Mouse (Mus musculus): ENCODE data around the gene Dock1. TPM values are rescaled to one million over a fixed set of nuclear protein-coding genes. Genes with fewer than 3 reads are reported as not detected.

The Dock1 gene
- polyA plus RNA-seq, 1 experiment from 2014 or later, result 48.4 TPM

DNA sequence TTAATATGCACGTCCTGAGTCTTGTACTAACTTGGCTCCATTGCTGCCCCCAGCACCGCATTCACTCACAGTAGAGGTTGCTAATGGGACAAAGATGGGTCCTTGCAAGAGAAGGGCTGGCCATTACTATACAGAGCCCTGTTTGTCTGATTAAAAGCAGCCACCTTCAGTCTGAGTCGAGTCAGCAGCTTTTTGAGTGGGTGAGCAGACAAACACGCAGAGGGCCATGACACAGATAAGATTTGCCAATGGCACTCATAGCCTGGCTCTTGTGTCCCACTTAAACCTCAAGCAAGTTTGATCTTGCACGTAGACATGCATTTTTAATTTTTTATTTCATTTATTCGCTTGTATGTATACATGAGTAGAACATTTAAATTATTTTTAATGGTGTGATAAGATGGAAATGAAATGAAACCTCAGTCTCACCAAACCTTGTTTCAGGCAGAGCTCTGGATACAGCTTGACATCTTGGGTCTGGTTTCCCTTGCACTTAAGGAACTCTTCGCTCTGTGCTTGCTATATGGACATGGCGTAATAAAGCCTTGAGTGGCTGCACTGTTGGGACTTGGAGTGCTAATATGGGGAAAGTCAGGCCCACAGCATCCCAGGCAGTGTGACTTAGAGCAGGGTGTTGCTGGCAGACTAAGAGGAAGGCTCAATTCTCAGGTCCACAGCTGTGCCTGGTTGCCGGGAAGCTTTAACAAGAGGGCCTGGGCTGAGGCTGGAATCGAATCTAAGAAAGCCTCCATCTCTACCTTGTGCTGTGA, 455.0 kb downstream of the Dock1 start:
- ATAC-seq (ENCODE audit: insufficient number of reproducible peaks, insufficient read depth, low FRiP score, low read depth), result no peak
- H3K36me3 ChIP-seq (ENCODE audit: control insufficient read depth, insufficient read depth, low read length), result no peaks in the 10 kb centered on the region
- WGBS, result 90% methylated on average over 10 of the region's 10 CpGs

DNA sequence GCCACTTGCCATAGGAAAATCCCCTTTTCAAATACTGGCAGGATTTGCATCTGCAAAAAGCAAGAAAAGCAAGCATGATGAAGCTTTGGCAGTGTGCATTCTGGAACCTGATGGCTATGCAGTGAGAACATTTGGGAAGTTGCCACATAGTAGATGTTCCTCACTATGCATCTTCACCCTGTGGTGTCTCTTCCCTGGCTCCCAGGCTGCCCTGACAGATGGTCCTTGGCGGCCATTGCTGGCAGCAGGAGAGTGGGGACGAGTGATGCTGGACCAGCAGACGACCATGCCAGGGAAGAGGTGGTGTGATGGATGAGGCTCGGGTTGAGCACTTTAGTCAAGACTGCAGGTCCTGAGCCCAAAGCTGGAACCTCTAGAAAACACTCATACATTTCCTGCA, 462.0 kb downstream of the Dock1 start:
- Histone ChIP-seq H3K9me3 (ENCODE audit: control insufficient read depth, low read depth, low read length) (no peaks in the 10 kb centered on the region), H3K27me3 (ENCODE audit: control insufficient read depth, insufficient read depth, low read length) (no peaks in the 10 kb centered on the region), H3K9ac (replicated peaks; ENCODE audit: low read depth, low read length) (no peak overlapping the region), H3K27ac (ENCODE audit: low read length) (no peak overlapping the region), H3K36me3 (ENCODE audit: control insufficient read depth, insufficient read depth, low read length) (peaks cover 8% of the 10 kb centered on the region; the same call in 1 of the 2 replicates), H3K4me3 (ENCODE audit: low read depth, low read length) (no peak overlapping the region), H3K4me2 (replicated peaks; ENCODE audit: low read depth, low read length) (no peak overlapping the region), H3K4me1 (ENCODE audit: control insufficient read depth, insufficient read depth, low read length) (no peaks in the 10 kb centered on the region)
- no peak for ATAC-seq (ENCODE audit: insufficient number of reproducible peaks, insufficient read depth, low FRiP score, low read depth)
- WGBS, result 70% methylated on average over 4 of the region's 4 CpGs

More for the DNA sequence above, 455.0 kb downstream of the Dock1 start:
- Histone ChIP-seq H3K27ac (ENCODE audit: low read length) (no peak overlapping the region), H3K9ac (replicated peaks; ENCODE audit: low read depth, low read length) (no peak overlapping the region), H3K4me3 (ENCODE audit: low read depth, low read length) (no peak overlapping the region), H3K27me3 (ENCODE audit: control insufficient read depth, insufficient read depth, low read length) (no peaks in the 10 kb centered on the region), H3K4me2 (replicated peaks; ENCODE audit: low read depth, low read length) (no peak overlapping the region), H3K4me1 (ENCODE audit: control insufficient read depth, insufficient read depth, low read length) (no peaks in the 10 kb centered on the region), H3K9me3 (ENCODE audit: control insufficient read depth, low read depth, low read length) (no peaks in the 10 kb centered on the region)

DNA sequence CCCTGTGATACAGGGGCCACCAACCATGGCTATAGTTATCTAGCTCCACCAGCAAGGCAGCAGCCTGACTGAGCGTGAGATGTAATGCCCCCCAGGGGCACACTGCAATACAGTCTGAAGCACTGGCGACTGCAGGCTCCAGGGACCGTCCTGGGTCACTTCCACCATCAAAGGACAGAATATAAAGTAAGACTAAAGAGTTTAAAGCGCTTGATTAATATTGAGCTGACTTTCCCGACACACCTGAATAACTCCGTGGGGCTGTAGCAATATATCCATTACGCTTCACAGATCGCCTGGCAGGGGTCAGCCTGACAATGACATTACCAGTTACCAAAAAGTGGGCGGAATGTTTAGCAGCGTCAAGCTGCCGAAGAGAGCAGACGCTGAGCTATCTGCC, 464.2 kb downstream of the Dock1 start:
- H3K4me3 ChIP-seq (ENCODE audit: low read depth, low read length), result no peak overlapping the region
- H3K27me3 ChIP-seq (ENCODE audit: control insufficient read depth, insufficient read depth, low read length), result no peaks in the 10 kb centered on the region
- H3K36me3 ChIP-seq (ENCODE audit: control insufficient read depth, insufficient read depth, low read length), result peaks cover 8% of the 10 kb centered on the region; the same call in 1 of the 2 replicates
- ATAC-seq (ENCODE audit: insufficient number of reproducible peaks, insufficient read depth, low FRiP score, low read depth), result no peak
- H3K9me3 ChIP-seq (ENCODE audit: control insufficient read depth, low read depth, low read length), result no peaks in the 10 kb centered on the region
- H3K27ac ChIP-seq (ENCODE audit: low read length), result no peak overlapping the region
- no peaks in the 10 kb centered on the region for H3K4me1 ChIP-seq (ENCODE audit: control insufficient read depth, insufficient read depth, low read length)
- H3K9ac ChIP-seq (replicated peaks; ENCODE audit: low read depth, low read length), result no peak overlapping the region
- no peak overlapping the region for H3K4me2 ChIP-seq (replicated peaks; ENCODE audit: low read depth, low read length)
- 79% methylated on average over 12 of the region's 12 CpGs for WGBS

DNA sequence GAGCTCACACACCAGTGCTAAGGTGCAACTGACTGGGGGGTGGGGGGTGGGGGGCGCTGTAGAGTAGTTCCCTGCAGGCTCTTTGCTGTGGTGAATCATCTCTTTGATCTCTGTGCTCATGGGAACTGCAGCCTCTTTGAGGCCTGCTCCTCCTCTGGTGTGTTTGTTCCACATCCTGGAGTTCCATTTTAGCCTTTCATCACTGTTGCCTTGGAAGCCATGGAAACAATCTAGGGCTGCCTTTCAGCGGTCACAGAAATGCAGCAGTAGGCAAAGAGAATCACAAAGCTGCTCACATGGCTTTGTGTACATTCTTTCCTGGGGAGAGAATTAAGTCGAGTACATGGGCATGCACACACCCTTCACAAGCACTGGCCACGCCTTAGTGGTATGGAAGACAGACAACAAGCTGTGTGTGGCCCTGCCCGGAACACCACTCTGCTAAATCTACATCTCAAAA, 468.7 kb downstream of the Dock1 start:
- H3K4me3 ChIP-seq (ENCODE audit: low read depth, low read length), result no peak overlapping the region

DNA sequence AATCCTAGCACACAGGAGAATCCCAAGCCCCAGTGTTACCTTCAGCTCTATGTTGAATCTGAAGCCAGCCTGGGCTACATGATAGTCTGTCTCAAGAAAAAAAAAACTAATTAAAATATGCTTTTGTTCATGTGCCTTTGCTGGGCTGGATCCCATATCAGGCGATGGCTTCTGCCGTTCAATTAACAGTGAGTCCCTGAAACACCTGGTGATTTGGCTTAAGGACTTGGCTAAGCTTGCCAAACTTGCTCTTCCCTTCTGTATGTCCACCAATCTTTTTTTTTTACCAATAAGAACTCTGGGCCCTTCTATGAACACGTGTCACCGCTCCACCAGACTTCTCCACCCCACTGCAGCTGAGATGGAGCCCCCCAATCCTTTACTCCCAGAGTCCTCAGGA, 474.3 kb downstream of the Dock1 start:
- H3K4me1 ChIP-seq (ENCODE audit: control insufficient read depth, insufficient read depth, low read length), result no peaks in the 10 kb centered on the region
- no peaks in the 10 kb centered on the region for H3K27me3 ChIP-seq (ENCODE audit: control insufficient read depth, insufficient read depth, low read length)
- no peak for ATAC-seq (ENCODE audit: insufficient number of reproducible peaks, insufficient read depth, low FRiP score, low read depth)
- H3K4me3 ChIP-seq (ENCODE audit: low read depth, low read length), result no peak overlapping the region
- 90% methylated on average over 4 of the region's 4 CpGs for WGBS
- no peaks in the 10 kb centered on the region for H3K9me3 ChIP-seq (ENCODE audit: control insufficient read depth, low read depth, low read length)
- no peak overlapping the region for H3K4me2 ChIP-seq (replicated peaks; ENCODE audit: low read depth, low read length)
- H3K36me3 ChIP-seq (ENCODE audit: control insufficient read depth, insufficient read depth, low read length), result peaks cover 23% of the 10 kb centered on the region
- no peak overlapping the region for H3K27ac ChIP-seq (ENCODE audit: low read length)
- H3K9ac ChIP-seq (replicated peaks; ENCODE audit: low read depth, low read length), result no peak overlapping the region

More for the DNA sequence above, 468.7 kb downstream of the Dock1 start:
- Histone ChIP-seq H3K27me3 (ENCODE audit: control insufficient read depth, insufficient read depth, low read length) (no peaks in the 10 kb centered on the region), H3K4me2 (replicated peaks; ENCODE audit: low read depth, low read length) (no peak overlapping the region), H3K36me3 (ENCODE audit: control insufficient read depth, insufficient read depth, low read length) (peaks cover 18% of the 10 kb centered on the region), H3K9me3 (ENCODE audit: control insufficient read depth, low read depth, low read length) (no peaks in the 10 kb centered on the region), H3K27ac (ENCODE audit: low read length) (no peak overlapping the region), H3K9ac (replicated peaks; ENCODE audit: low read depth, low read length) (no peak overlapping the region), H3K4me1 (ENCODE audit: control insufficient read depth, insufficient read depth, low read length) (no peaks in the 10 kb centered on the region)
- ATAC-seq (ENCODE audit: insufficient number of reproducible peaks, insufficient read depth, low FRiP score, low read depth), result peak; percentile 83
- 49% methylated on average over 5 of the region's 5 CpGs for WGBS

DNA sequence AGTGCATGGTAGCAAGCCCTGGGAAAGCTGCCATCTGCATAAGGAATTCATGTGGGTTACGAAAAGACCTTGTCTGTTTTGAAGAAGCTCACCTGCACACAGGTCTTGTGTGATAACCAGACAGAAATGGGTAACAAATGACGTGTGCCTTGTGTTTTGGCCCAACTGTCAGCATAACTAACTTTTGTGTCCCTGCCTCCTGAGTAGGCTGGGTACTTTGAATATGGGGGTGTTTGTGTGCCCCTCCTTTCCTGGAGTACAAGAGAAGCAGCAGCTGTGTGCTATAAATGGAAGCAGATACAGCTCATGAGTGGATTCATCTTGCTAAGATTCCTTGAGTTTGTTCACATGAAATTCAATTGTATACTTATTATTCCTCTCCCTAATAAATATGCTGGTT, 480.5 kb downstream of the Dock1 start:
- H3K9ac ChIP-seq (replicated peaks; ENCODE audit: low read depth, low read length), result no peak overlapping the region
- no peak overlapping the region for H3K4me3 ChIP-seq (ENCODE audit: low read depth, low read length)
- no peaks in the 10 kb centered on the region for H3K27me3 ChIP-seq (ENCODE audit: control insufficient read depth, insufficient read depth, low read length)
- no peak overlapping the region for H3K27ac ChIP-seq (ENCODE audit: low read length)
- H3K4me1 ChIP-seq (ENCODE audit: control insufficient read depth, insufficient read depth, low read length), result no peaks in the 10 kb centered on the region
- ATAC-seq (ENCODE audit: insufficient number of reproducible peaks, insufficient read depth, low FRiP score, low read depth), result no peak
- H3K4me2 ChIP-seq (replicated peaks; ENCODE audit: low read depth, low read length), result no peak overlapping the region
- no peaks in the 10 kb centered on the region for H3K9me3 ChIP-seq (ENCODE audit: control insufficient read depth, low read depth, low read length)
- peaks cover 21% of the 10 kb centered on the region; the same call in 1 of the 2 replicates for H3K36me3 ChIP-seq (ENCODE audit: control insufficient read depth, insufficient read depth, low read length)
- WGBS, result 76% methylated on average over 2 of the region's 2 CpGs

DNA sequence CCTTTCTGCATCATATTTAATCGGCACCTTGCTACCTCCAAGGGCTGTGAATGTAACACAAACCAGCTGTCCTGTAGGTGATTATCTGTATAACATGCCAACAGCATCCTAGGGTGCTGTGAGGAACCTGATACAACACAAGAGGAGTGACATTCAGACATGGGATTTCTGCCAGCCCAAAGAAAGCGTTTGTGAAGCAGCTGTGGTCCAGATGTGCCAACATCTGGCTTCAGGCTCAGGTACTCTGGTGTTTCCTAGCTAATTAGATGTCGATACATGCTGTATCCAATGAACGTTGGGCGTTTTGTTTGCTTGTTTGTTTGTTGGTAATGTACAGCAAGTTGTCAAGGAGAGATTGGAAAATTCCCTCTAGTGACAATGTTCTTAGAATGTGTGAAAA, 487.1 kb downstream of the Dock1 start:
- Histone ChIP-seq H3K27ac (ENCODE audit: low read length) (no peak overlapping the region), H3K27me3 (ENCODE audit: control insufficient read depth, insufficient read depth, low read length) (no peaks in the 10 kb centered on the region), H3K9ac (replicated peaks; ENCODE audit: low read depth, low read length) (no peak overlapping the region), H3K36me3 (ENCODE audit: control insufficient read depth, insufficient read depth, low read length) (peaks cover 20% of the 10 kb centered on the region), H3K4me3 (ENCODE audit: low read depth, low read length) (no peak overlapping the region), H3K4me2 (replicated peaks; ENCODE audit: low read depth, low read length) (no peak overlapping the region), H3K4me1 (ENCODE audit: control insufficient read depth, insufficient read depth, low read length) (no peaks in the 10 kb centered on the region), H3K9me3 (ENCODE audit: control insufficient read depth, low read depth, low read length) (no peaks in the 10 kb centered on the region)
- no peak for ATAC-seq (ENCODE audit: insufficient number of reproducible peaks, insufficient read depth, low FRiP score, low read depth)
- 87% methylated on average over 5 of the region's 5 CpGs for WGBS

DNA sequence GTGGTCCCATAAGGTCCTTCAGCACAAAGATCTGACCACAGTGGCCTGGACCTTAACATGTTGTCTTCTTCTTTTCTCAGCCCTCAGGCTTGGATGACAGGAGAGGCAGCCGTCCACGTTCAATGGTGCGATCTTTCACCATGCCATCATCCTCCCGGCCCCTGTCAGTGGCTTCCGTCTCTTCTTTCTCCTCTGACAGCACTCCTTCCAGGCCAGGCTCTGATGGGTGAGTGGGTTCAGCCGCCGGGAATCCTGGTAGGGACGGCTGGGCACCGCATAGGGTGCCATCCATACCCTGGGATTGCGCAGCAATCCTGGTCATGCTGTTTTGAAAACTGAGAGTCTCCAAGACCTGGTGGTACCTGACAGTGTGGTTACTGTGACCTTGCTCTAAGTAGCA, 487.9 kb downstream of the Dock1 start:
- no peak for ATAC-seq (ENCODE audit: insufficient number of reproducible peaks, insufficient read depth, low FRiP score, low read depth)
- Histone ChIP-seq H3K27ac (ENCODE audit: low read length) (no peak overlapping the region), H3K36me3 (ENCODE audit: control insufficient read depth, insufficient read depth, low read length) (peaks cover 20% of the 10 kb centered on the region), H3K4me1 (ENCODE audit: control insufficient read depth, insufficient read depth, low read length) (no peaks in the 10 kb centered on the region), H3K9ac (replicated peaks; ENCODE audit: low read depth, low read length) (no peak overlapping the region), H3K27me3 (ENCODE audit: control insufficient read depth, insufficient read depth, low read length) (no peaks in the 10 kb centered on the region), H3K4me2 (replicated peaks; ENCODE audit: low read depth, low read length) (no peak overlapping the region), H3K9me3 (ENCODE audit: control insufficient read depth, low read depth, low read length) (no peaks in the 10 kb centered on the region), H3K4me3 (ENCODE audit: low read depth, low read length) (no peak overlapping the region)
- WGBS, result 91% methylated on average over 10 of the region's 10 CpGs

DNA sequence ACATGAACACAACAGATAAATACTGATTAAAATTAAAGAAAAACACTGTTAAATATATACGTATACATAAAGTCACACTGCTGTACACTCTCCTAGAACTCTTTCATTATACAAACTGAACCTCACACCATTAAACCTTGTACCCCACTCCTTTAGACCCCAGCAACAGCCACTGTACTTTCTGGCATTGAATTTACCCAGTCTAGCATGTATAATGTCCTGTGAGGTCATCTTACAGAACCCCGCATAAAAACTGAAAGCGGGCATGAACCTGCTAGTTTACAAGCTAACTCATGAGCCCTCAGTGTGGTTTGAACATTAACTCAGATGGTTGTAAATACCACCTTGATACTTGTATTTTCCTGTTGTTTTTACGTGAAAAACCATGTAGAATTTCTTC, 489.2 kb downstream of the Dock1 start:
- no peaks in the 10 kb centered on the region for H3K4me1 ChIP-seq (ENCODE audit: control insufficient read depth, insufficient read depth, low read length)
- no peaks in the 10 kb centered on the region for H3K27me3 ChIP-seq (ENCODE audit: control insufficient read depth, insufficient read depth, low read length)
- peaks cover 27% of the 10 kb centered on the region for H3K36me3 ChIP-seq (ENCODE audit: control insufficient read depth, insufficient read depth, low read length)
- no peak overlapping the region for H3K9ac ChIP-seq (replicated peaks; ENCODE audit: low read depth, low read length)
- WGBS, result 90% methylated on average over 4 of the region's 4 CpGs
- H3K9me3 ChIP-seq (ENCODE audit: control insufficient read depth, low read depth, low read length), result no peaks in the 10 kb centered on the region
- ATAC-seq (ENCODE audit: insufficient number of reproducible peaks, insufficient read depth, low FRiP score, low read depth), result no peak
- H3K27ac ChIP-seq (ENCODE audit: low read length), result no peak overlapping the region
- no peak overlapping the region for H3K4me3 ChIP-seq (ENCODE audit: low read depth, low read length)
- no peak overlapping the region for H3K4me2 ChIP-seq (replicated peaks; ENCODE audit: low read depth, low read length)
